ENCODE assay signal across 12 mouse cellular contexts in the genomic region with DNA sequence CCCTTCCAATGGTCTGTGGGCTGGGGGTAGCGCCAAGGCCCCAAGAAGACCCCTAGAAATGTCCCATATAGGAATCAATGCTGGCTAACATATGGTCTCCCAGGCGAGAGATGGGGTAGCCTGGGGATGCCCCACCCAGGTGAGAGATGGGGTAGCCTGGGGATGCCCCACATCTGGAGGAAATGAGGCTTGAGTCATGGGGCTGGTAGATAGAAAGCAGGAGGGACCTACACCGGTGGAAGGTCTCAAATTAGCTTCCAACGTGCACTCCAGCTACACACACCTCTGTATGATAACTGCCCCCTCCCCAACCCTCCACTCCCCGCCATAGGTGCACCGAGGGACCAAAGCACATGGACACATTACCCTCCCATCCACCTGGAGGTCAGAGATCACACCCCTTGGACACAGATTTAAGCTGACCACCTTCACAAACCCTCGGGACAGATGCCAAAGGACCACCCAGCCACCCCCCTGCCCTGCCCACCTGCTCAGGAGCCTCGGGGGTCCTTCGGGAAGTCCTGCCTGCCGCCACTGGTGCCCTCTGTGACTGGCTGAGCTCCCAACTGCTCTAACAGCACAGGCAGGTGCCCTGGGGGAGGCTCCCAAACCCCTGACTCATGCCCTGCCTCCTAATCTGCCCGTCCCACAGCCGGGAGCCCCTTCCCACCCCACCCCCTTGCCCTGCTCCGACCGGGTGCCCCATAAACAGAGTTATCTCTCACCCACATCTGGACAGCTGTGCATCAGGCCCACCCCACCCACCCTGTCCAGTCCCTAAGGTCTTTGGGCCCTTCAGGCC. TPM values are rescaled to one million over a fixed set of nuclear protein-coding genes. Genes with fewer than 3 reads are reported as not detected.
DNase-seq lines count a peak whose midpoint lies in the region; ATAC-seq lines count a peak whose summit lies in the region.
"Had no signal": no experiment of that assay in that cellular context is flagged by ENCODE, and none has a peak within 500 bp of the region (broad histone marks: within the 10 kb centered on the region; RNA-seq: fewer than 3 reads in every experiment).

No protein-coding gene starts in this region.

- peak overlapping the region; percentile 20; the same call in 1 of the 2 replicates for H3K4me2 ChIP-seq in heart, embryonic 13.5 days
- no peak overlapping the region for H3K4me2 ChIP-seq in embryonic facial prominence, embryonic 11.5 days (ENCODE audit: low read depth, low read length)
- H3K4me2 ChIP-seq in liver, embryonic 16.5 days (ENCODE audit: low read depth, low read length) = peak overlapping the region; percentile 87
- H3K4me2 ChIP-seq in neural tube, embryonic 15.5 days = no peak overlapping the region
- H3K4me2 ChIP-seq: embryonic facial prominence, embryonic 15.5 days had no signal

- peak overlapping the region; percentile 81 for H3K27ac ChIP-seq in heart, embryonic 13.5 days (replicated peaks)
- H3K27ac ChIP-seq in embryonic facial prominence, embryonic 11.5 days (replicated peaks; ENCODE audit: low read depth, low read length) = no peak overlapping the region
- peak overlapping the region; percentile 99 for H3K27ac ChIP-seq in liver, embryonic 16.5 days (ENCODE audit: low read length)
- H3K27ac ChIP-seq in neural tube, embryonic 15.5 days (replicated peaks) = no peak overlapping the region
- H3K27ac ChIP-seq: embryonic facial prominence, embryonic 15.5 days had no signal

- H3K4me1 ChIP-seq in heart, embryonic 13.5 days = peaks cover 9% of the 10 kb centered on the region; the same call in 1 of the 2 replicates
- no peaks in the 10 kb centered on the region for H3K4me1 ChIP-seq in embryonic facial prominence, embryonic 11.5 days (ENCODE audit: control insufficient read depth, insufficient read depth, low read length)
- H3K4me1 ChIP-seq in liver, embryonic 16.5 days (ENCODE audit: control insufficient read depth, low read depth, low read length) = peaks cover 60% of the 10 kb centered on the region
- H3K4me1 ChIP-seq in neural tube, embryonic 15.5 days = no peaks in the 10 kb centered on the region
- H3K4me1 ChIP-seq: embryonic facial prominence, embryonic 15.5 days had no signal

- peaks cover 23% of the 10 kb centered on the region for H3K27me3 ChIP-seq in heart, embryonic 13.5 days (replicated peaks)
- H3K27me3 ChIP-seq in embryonic facial prominence, embryonic 11.5 days (ENCODE audit: control insufficient read depth, insufficient read depth, low read length) = no peaks in the 10 kb centered on the region
- H3K27me3 ChIP-seq in liver, embryonic 16.5 days (ENCODE audit: control insufficient read depth, insufficient read depth, low read depth, low read length) = no peaks in the 10 kb centered on the region
- H3K27me3 ChIP-seq in neural tube, embryonic 15.5 days (replicated peaks) = no peaks in the 10 kb centered on the region
- H3K27me3 ChIP-seq: embryonic facial prominence, embryonic 15.5 days had no signal

- 57% methylated on average over 14 of the region's 14 CpGs for WGBS in heart, embryonic 13.5 days
- WGBS in embryonic facial prominence, embryonic 11.5 days = 70% methylated on average over 14 of the region's 14 CpGs
- 31% methylated on average over 14 of the region's 14 CpGs for WGBS in liver, embryonic 16.5 days (ENCODE audit: insufficient replicate concordance)
- WGBS in neural tube, embryonic 15.5 days = 82% methylated on average over 14 of the region's 14 CpGs

- H3K9ac ChIP-seq in heart, embryonic 13.5 days = peak overlapping the region; percentile 69; the same call in 1 of the 2 replicates
- H3K9ac ChIP-seq in embryonic facial prominence, embryonic 11.5 days (replicated peaks; ENCODE audit: low read length) = no peak overlapping the region
- peak overlapping the region; percentile 92 for H3K9ac ChIP-seq in liver, embryonic 16.5 days (ENCODE audit: low read depth, low read length)
- H3K9ac ChIP-seq in neural tube, embryonic 15.5 days (replicated peaks) = no peak overlapping the region
- H3K9ac ChIP-seq: embryonic facial prominence, embryonic 15.5 days had no signal

- ATAC-seq in heart, embryonic 13.5 days (ENCODE audit: extremely low read depth, insufficient number of reproducible peaks, low FRiP score, low TSS enrichment) = peak; percentile 82
- 0 out of 2 replicates have a peak, but pooled peaks have one; percentile 44 for ATAC-seq in embryonic facial prominence, embryonic 11.5 days (replicated peaks; ENCODE audit: insufficient number of reproducible peaks, low FRiP score, low TSS enrichment, low read depth)
- peak; percentile 84 for ATAC-seq in liver, embryonic 16.5 days (ENCODE audit: low read depth)
- no peak for ATAC-seq in neural tube, embryonic 15.5 days (ENCODE audit: low FRiP score)
- ATAC-seq: midbrain, embryonic 16.5 days had no signal

- no peaks in the 10 kb centered on the region for H3K36me3 ChIP-seq in heart, embryonic 13.5 days
- no peaks in the 10 kb centered on the region for H3K36me3 ChIP-seq in embryonic facial prominence, embryonic 11.5 days (replicated peaks; ENCODE audit: control insufficient read depth, insufficient read depth, low read depth, low read length)
- peaks cover 33% of the 10 kb centered on the region for H3K36me3 ChIP-seq in liver, embryonic 16.5 days (ENCODE audit: control insufficient read depth, insufficient read depth)
- no peaks in the 10 kb centered on the region for H3K36me3 ChIP-seq in neural tube, embryonic 15.5 days
- H3K36me3 ChIP-seq: embryonic facial prominence, embryonic 15.5 days had no signal

- peak overlapping the region; percentile 30 for H3K4me3 ChIP-seq in heart, embryonic 13.5 days
- H3K4me3 ChIP-seq in embryonic facial prominence, embryonic 11.5 days (ENCODE audit: low read depth, low read length) = no peak overlapping the region
- H3K4me3 ChIP-seq in liver, embryonic 16.5 days (ENCODE audit: low read depth, low read length) = peak overlapping the region; percentile 76
- no peak overlapping the region for H3K4me3 ChIP-seq in neural tube, embryonic 15.5 days (replicated peaks)
- H3K4me3 ChIP-seq: embryonic facial prominence, embryonic 15.5 days had no signal

- H3K9me3 ChIP-seq in heart, embryonic 13.5 days = no peaks in the 10 kb centered on the region
- H3K9me3 ChIP-seq in embryonic facial prominence, embryonic 11.5 days (replicated peaks; ENCODE audit: control insufficient read depth, low read length) = no peaks in the 10 kb centered on the region
- H3K9me3 ChIP-seq in liver, embryonic 16.5 days (replicated peaks; ENCODE audit: control insufficient read depth, low read length) = no peaks in the 10 kb centered on the region
- H3K9me3 ChIP-seq in neural tube, embryonic 15.5 days (replicated peaks) = no peaks in the 10 kb centered on the region
- H3K9me3 ChIP-seq: embryonic facial prominence, embryonic 15.5 days had no signal

- no peak for DNase-seq in heart, adult 9 months (ENCODE audit: low spot score in 2 of 2)
- peak; percentile 35 for DNase-seq in A20 (ENCODE audit: low read depth, low spot score)
- DNase-seq in embryonic facial prominence, embryonic 11.5 days (ENCODE audit: low spot score) = no peak
- no peak for DNase-seq in testis, postnatal 14 days (ENCODE audit: low spot score)
- no peak for DNase-seq in left cerebral cortex, adult 8-10 months (ENCODE audit: low spot score in 2 of 2)
- DNase-seq: cerebellum, adult 11-12 months; kidney, postnatal 36 days had no signal

RNA-seq across cellular contexts. Expression of gene Slc4a1, which starts 1.2 kb away (rescaled TPM):
- 47.2 and 59.5 TPM in 2 replicates for polyA plus RNA-seq in heart, embryonic 13.5 days (2015; fragmentation: Nextera tagmentation; extraction: Ambion mirVana)
- polyA plus RNA-seq in embryonic facial prominence, embryonic 11.5 days (2014; fragmentation: Nextera tagmentation; extraction: Ambion mirVana) = 25.8 and 28.5 TPM in 2 replicates
- polyA plus RNA-seq in liver, embryonic 16.5 days (2015; fragmentation: Nextera tagmentation; extraction: Ambion mirVana) = 1,073 and 1,144 TPM in 2 replicates
- polyA plus RNA-seq in neural tube, embryonic 15.5 days (2015; fragmentation: Nextera tagmentation; extraction: Ambion mirVana) = 2.5 and 3.5 TPM in 2 replicates
- total RNA-seq in left cerebral cortex, adult 8-10 months (2022) = under 1 TPM in 3 of 4 experiments, not detected in 1; 0.08 to 0.41 (median 0.24) TPM

RNA-seq across cellular contexts. Expression of gene Rundc3a, which starts 28.4 kb away (rescaled TPM):
- polyA plus RNA-seq in heart, embryonic 13.5 days (2015; fragmentation: Nextera tagmentation; extraction: Ambion mirVana) = 1.1 and 1.7 TPM in 2 replicates
- polyA plus RNA-seq in embryonic facial prominence, embryonic 11.5 days (2014; fragmentation: Nextera tagmentation; extraction: Ambion mirVana) = 11.8 and 12.1 TPM in 2 replicates
- polyA plus RNA-seq in liver, embryonic 16.5 days (2015; fragmentation: Nextera tagmentation; extraction: Ambion mirVana) = 2.1 and 2.2 TPM in 2 replicates
- polyA plus RNA-seq in neural tube, embryonic 15.5 days (2015; fragmentation: Nextera tagmentation; extraction: Ambion mirVana) = 111 and 138 TPM in 2 replicates
- 100 to 1,000 TPM; 433 to 468 (median 439) TPM for total RNA-seq in left cerebral cortex, adult 8-10 months (2022)

RNA-seq across cellular contexts. Expression of gene Slc25a39, which starts 43.0 kb away (rescaled TPM):
- polyA plus RNA-seq in heart, embryonic 13.5 days (2015; fragmentation: Nextera tagmentation; extraction: Ambion mirVana) = 287 and 294 TPM in 2 replicates
- 168 and 185 TPM in 2 replicates for polyA plus RNA-seq in embryonic facial prominence, embryonic 11.5 days (2014; fragmentation: Nextera tagmentation; extraction: Ambion mirVana)
- 454 and 500 TPM in 2 replicates for polyA plus RNA-seq in liver, embryonic 16.5 days (2015; fragmentation: Nextera tagmentation; extraction: Ambion mirVana)
- polyA plus RNA-seq in neural tube, embryonic 15.5 days (2015; fragmentation: Nextera tagmentation; extraction: Ambion mirVana) = 161 and 175 TPM in 2 replicates
- 10 to 100 TPM; 64.1 to 75.4 (median 68.9) TPM for total RNA-seq in left cerebral cortex, adult 8-10 months (2022)

RNA-seq across cellular contexts. Expression of gene Ubtf, which starts 45.2 kb away (rescaled TPM):
- polyA plus RNA-seq in heart, embryonic 13.5 days (2015; fragmentation: Nextera tagmentation; extraction: Ambion mirVana) = 51.1 and 53.1 TPM in 2 replicates
- 81.0 and 84.5 TPM in 2 replicates for polyA plus RNA-seq in embryonic facial prominence, embryonic 11.5 days (2014; fragmentation: Nextera tagmentation; extraction: Ambion mirVana)
- 44.5 and 46.4 TPM in 2 replicates for polyA plus RNA-seq in liver, embryonic 16.5 days (2015; fragmentation: Nextera tagmentation; extraction: Ambion mirVana)
- polyA plus RNA-seq in neural tube, embryonic 15.5 days (2015; fragmentation: Nextera tagmentation; extraction: Ambion mirVana) = 68.9 and 79.5 TPM in 2 replicates
- 100 to 1,000 TPM; 102 to 118 (median 113) TPM for total RNA-seq in left cerebral cortex, adult 8-10 months (2022)

Comparison
In these comparisons a context has a peak if more than half of its experiments do, and no peak if none do; other contexts are left out.
1. H3K27ac ChIP-seq: peak in heart, embryonic 13.5 days (single experiment) and liver, embryonic 16.5 days (single experiment); none in embryonic facial prominence, embryonic 11.5 days (single experiment) and neural tube, embryonic 15.5 days (single experiment).
2. H3K4me2 ChIP-seq: peak in heart, embryonic 13.5 days (single experiment) and liver, embryonic 16.5 days (single experiment); none in embryonic facial prominence, embryonic 11.5 days (single experiment) and neural tube, embryonic 15.5 days (single experiment).
3. H3K4me3 ChIP-seq: peak in heart, embryonic 13.5 days (single experiment) and liver, embryonic 16.5 days (single experiment); none in embryonic facial prominence, embryonic 11.5 days (single experiment) and neural tube, embryonic 15.5 days (single experiment).
4. H3K9ac ChIP-seq: peak in heart, embryonic 13.5 days (single experiment) and liver, embryonic 16.5 days (single experiment); none in embryonic facial prominence, embryonic 11.5 days (single experiment) and neural tube, embryonic 15.5 days (single experiment).
5. RNA of gene Slc4a1, which starts 1.2 kb away (polyA plus RNA-seq): 1,073 to 1,144 TPM in liver, embryonic 16.5 days; 47.2 to 59.5 TPM in heart, embryonic 13.5 days, 25.8 to 28.5 TPM in embryonic facial prominence, embryonic 11.5 days and 2.5 to 3.5 TPM in neural tube, embryonic 15.5 days; every median in the first group is over 10 times any median in the second.